Mouse (Mus musculus) retina, embryonic 14.5 days (tissue): ENCODE measurements around the gene Tdrd6.

ENCODE experiments used
- DNase-seq: peaks from one replicate; pipeline ENCODE4 v3.0.0-alpha.2; 2015; ENCODE audit warnings: low spot score

The Tdrd6 gene

GRCm38 (mm10) chr17:43629496-43630426, at the start of gene Tdrd6:
Gene Tdrd6 (minus strand): TSS chr17:43630299.
- peak; percentile 43 for DNase-seq

GRCm38 (mm10) chr17:43677317-43677716, 47.2 kb upstream of the Tdrd6 start:
- DNase-seq: no peak

- DNase-seq: no peak
These were observed 46.1 kb upstream of the Tdrd6 start for GRCm38 (mm10) chr17:43676241-43676640.

- no peak for DNase-seq
These were observed 45.1 kb upstream of the Tdrd6 start for GRCm38 (mm10) chr17:43675228-43675627.

GRCm38 (mm10) chr17:43671907-43672306, 41.8 kb upstream of the Tdrd6 start:
- DNase-seq: no peak

GRCm38 (mm10) chr17:43669145-43669695, 39.1 kb upstream of the Tdrd6 start:
- no peak for DNase-seq

- no peak for DNase-seq
These were observed 37.3 kb upstream of the Tdrd6 start, which contains the start of gene Cyp39a1 for GRCm38 (mm10) chr17:43667290-43667843. Gene Cyp39a1 (plus strand): TSS chr17:43667425.

GRCm38 (mm10) chr17:43666576-43667289, 36.6 kb upstream of the Tdrd6 start, which contains the start of gene Slc25a27:
Gene Slc25a27 (minus strand): TSS chr17:43667214.
- DNase-seq: peak; percentile 93

- DNase-seq: no peak
These were observed 21.4 kb upstream of the Tdrd6 start for GRCm38 (mm10) chr17:43651314-43652046.

- peak; percentile 35 for DNase-seq
These were observed 19.7 kb upstream of the Tdrd6 start for GRCm38 (mm10) chr17:43649641-43650436.

GRCm38 (mm10) chr17:43646925-43647324, 16.8 kb upstream of the Tdrd6 start:
- no peak for DNase-seq

- DNase-seq: no peak
These were observed 15.0 kb upstream of the Tdrd6 start for GRCm38 (mm10) chr17:43645136-43645535.

- no peak for DNase-seq
These were observed 14.3 kb upstream of the Tdrd6 start for GRCm38 (mm10) chr17:43644375-43644774.

- DNase-seq: no peak
These were observed 13.1 kb upstream of the Tdrd6 start for GRCm38 (mm10) chr17:43643191-43643590.

- DNase-seq: no peak
These were observed 10.7 kb upstream of the Tdrd6 start for GRCm38 (mm10) chr17:43640825-43641224.

GRCm38 (mm10) chr17:43637146-43637545, 7.0 kb upstream of the Tdrd6 start:
- no peak for DNase-seq

GRCm38 (mm10) chr17:43630427-43630760, 295 bp upstream of the Tdrd6 start:
- DNase-seq: no peak

- no peak for DNase-seq
These were observed 1.0 kb downstream of the Tdrd6 start for GRCm38 (mm10) chr17:43629026-43629495.

- no peak for DNase-seq
These were observed 1.9 kb downstream of the Tdrd6 start for GRCm38 (mm10) chr17:43628246-43628645.

- DNase-seq: no peak
These were observed 8.0 kb downstream of the Tdrd6 start for GRCm38 (mm10) chr17:43622076-43622475.

- no peak for DNase-seq
These were observed 10.9 kb downstream of the Tdrd6 start for GRCm38 (mm10) chr17:43619156-43619555.
